Mouse (Mus musculus): ENCODE measurements around the gene Phf23.

DNA sequence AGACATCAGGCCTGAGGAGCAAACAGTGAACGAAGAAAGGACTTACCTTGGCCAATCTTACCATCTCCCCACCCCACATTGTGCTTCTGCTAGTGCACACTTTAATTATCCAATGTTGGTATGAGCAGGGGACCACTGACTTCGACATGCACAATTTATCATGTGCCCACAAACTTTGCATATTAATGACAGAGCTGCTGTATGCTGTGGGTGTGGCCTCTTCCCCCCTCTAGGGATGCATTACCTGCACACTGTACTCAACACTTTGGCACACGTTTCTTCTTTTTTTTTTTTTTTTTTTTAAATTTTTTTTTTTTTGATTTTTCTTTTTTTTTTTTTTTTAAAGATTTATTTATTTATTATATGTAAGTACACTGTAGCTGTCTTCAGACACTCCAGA lies 24.8 kb upstream of the Phf23 start:
- TF ChIP-seq CTCF (IDR thresholded peaks at IDR 0.05; ENCODE audit: low read depth) (no peak), EP300 (IDR thresholded peaks at IDR 0.05; ENCODE audit: low read depth) (no peak)

All from heart, postnatal 0 days (tissue).